Mouse (Mus musculus) midbrain, embryonic 11.5 days (tissue): ENCODE measurements around the gene Msi2. TPM values are rescaled to one million over a fixed set of nuclear protein-coding genes. Genes with fewer than 3 reads are reported as not detected.
A peak's percentile ranks its signal among the peaks of the same experiment; 100 is the strongest.

Experiments used
- microRNA-seq: library from miRNA; unstranded; fragments of <30 nt; microRNA quantifications from one replicate; pipeline ENCODE4, GENCODE M21; 2017
- polyA plus RNA-seq: library from polyadenylated mRNA; unstranded; fragments of >200 nt; fragmentation: Nextera tagmentation; extraction: Ambion mirVana; gene quantifications from 2 replicates; pipeline ENCODE4 v1.2.1, GENCODE M21; 2014

Msi2 gene
- polyA plus RNA-seq, 1 experiment from 2014 or later: 27.0 TPM

Small RNA genes lying within 50 kb of the gene (microRNA-seq; reads per million reads assigned to microRNA genes)
- gene Mir378b: 3.2 reads per million, percentile 14 among the genes with 10 or more reads in this experiment

Other genes starting within 250 kb of the Msi2 start
- gene Akap1, start 146.1 kb upstream of the Msi2 start, polyA plus RNA-seq: 13.0 and 13.6 TPM in 2 replicates
- 74.2 and 76.7 TPM in 2 replicates for gene Scpep1, start 237.0 kb upstream of the Msi2 start, polyA plus RNA-seq
- gene Elobl, start 248.4 kb upstream of the Msi2 start, polyA plus RNA-seq: not detected in 2 replicates